Mouse (Mus musculus) left cerebral cortex, adult 11 months (tissue): ENCODE measurements at regions not wholly inside any gene's neighbourhood (a gene's known extent, or its start where the extent isn't known, plus 50 kb on each side); places are given as distances from the start of the nearest gene placed in this dataset.

ENCODE experiments used
- DNase-seq: peaks from one replicate; pipeline ENCODE4 v3.0.0; 2022; ENCODE audit warnings: low spot score

DNA sequence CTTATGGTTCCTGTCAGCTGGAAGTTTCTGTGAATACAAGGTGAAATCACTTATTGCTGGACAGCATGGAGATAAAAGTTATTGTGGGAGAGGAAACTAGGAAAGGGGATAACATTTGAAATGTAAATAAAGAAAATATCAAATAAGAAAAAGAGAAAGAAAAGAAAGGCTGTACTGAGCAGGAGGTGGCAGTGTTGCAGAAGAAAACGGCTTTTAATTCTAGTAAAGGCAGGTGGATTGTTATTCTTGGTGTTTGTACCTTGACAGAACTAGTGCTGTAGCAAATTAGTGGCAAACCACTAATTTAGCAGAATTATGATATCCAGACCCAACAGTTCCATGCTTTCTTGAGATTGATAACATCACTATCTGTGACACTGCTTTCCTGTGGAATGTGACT lies 52.6 kb downstream of the Gm10358 start:
- DNase-seq: no peak

DNA sequence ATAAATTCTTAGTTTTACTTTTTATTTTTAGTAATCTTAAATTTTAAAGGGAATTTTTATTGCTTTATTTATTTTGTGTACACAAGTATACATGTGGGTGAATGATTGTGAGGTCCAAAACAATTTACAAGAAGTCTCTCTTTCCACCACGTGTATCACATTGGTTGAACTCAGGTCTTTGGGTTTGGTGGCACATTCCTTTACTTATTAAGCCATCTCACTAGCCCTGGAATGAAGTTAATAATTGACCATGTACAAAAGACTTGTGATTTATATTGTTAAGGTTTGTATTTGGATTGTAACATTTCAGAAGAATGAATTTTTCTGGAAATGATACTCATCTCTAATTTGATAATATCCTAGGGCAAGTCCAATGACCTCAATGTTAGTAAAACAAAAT lies 56.2 kb downstream of the Gm10358 start:
- DNase-seq: no peak

DNA sequence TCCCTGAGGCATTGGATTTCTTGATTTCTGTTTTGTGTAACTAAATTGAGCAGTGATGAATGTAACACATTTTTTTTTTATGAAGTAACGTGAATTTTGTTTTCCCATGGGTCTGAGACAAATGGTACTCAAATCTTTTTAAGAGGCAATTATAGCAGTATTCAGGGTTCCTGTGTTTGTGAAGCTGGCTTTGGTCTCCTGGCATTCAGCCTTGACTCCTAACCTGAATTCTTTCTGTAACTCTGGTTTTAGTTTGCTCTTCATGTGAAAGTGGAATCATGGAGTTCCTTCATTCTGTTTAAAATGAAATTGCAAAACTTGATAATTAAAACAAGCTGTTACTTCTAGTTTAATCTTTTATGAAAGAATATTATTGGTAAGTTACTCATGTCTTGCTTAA lies 58.3 kb downstream of the Gm10358 start:
- DNase-seq: no peak

DNA sequence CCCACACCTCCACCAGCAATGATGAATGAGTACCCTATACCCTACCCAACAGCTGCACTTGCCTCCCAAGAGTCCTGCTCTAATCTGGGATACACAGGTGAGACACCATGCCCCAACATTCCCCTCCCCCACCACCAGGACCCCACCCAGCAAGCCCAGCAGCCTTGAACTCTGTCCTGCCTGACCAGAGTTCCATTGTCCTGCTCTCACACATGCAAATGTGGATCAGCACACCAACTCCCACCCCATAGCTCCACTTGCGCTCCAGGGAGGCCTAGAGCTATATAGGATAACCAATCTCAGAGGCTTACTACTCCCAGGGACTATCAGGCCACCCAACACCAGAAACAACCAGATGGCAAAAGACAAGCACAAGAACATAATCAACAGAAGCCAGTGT lies 85.8 kb downstream of the Gm10358 start:
- no peak for DNase-seq

DNA sequence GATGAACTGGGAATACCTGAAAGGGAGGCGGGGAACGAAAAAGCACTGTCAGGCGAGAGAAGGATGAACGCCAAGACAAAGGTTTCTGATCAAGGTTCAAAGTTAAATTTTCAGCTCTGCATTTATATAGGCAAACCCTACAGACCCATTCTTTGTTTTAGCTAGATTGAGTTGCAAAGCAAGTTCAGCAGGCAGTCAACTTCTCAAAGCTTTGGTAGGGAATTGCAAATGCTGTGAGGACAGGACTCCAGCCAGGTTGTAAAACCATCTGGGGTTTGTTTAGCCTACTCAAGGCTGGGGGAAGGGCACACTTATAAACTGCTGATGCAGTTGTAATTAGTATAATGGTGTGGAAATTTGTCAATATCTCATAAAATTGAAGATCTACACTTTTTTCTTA lies 87.9 kb downstream of the Gm10358 start:
- DNase-seq: no peak

DNA sequence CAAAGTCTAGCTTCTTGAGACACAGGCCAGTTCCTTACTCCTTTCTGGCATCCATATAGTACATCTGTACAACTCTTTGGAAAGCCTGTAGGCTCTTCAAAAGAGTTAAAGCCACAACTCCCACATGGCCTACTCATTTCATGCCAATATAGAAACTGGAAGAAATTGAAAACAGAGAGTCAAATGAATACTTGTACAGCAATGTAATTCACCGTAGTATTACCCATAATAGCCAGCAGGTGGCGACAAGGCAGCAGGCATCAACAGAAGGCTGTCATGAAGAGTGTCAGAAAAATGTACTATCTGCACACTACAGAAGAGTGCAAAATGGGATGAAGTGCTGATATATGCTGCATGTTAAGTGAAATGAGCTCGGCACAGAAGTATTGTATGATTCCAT lies 90.5 kb downstream of the Gm10358 start:
- DNase-seq: peak; percentile 12

DNA sequence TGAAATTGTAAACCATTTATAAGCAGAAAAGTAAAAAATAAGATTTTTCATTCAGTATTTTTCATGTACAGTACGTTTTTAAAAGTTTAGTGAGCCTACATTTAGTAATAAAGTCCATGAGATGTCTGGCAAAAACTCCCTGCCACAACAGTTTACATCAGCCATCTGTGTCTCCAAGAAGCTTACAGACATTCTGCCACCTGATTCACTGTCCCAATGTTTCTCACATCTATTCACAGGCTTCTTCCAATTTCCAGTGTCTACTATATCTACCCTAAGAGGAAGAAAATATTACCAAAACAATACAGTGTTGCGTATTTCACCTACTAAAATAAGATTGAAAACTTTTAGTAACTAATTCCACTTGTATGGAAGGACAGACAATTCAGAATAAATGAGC lies 95.7 kb downstream of the Rasd2 start:
- DNase-seq: no peak

DNA sequence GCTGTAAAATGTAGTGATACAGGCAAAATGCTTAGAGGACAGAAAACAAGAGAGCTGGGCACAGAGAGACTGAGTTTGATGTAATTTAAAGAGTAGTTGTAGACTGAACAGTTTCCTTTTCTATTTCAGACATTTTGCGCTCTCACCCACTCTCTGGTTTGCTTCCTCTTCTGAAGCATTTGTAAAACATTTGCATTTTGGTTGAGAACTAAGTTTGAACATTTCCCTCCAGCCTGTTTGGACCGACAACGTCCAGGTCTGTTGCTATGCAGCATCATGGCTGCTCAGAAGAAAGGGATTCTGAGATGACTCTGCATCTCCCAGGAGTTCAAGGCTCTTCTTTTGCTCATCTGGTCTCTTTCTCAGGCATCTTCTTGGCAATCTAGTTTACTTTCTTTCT lies 78.2 kb downstream of the Rasd2 start:
- no peak for DNase-seq

DNA sequence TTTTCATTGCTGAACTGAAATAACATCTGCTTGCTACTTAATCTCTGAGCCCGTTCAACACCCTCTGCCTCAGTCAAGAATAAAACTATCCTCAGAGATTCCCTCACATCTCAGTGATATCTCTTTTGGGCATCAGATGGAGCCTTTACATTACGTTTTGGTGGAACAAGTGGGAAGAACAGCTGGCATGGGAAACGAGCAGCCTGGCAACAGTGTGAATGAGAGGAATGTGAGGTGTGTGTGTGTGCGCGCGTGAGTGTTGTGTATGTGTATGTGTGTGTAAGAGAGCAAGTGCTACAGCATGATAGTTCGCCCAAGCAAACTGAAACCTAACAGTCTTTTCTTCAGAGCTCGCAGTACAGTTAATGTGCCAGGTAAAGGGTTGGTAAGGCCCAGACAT lies 76.2 kb downstream of the Rasd2 start:
- DNase-seq: no peak
